Mouse (Mus musculus) liver, embryonic 14.5 days (tissue): ENCODE results near the gene Nqo1. TPM values are rescaled to one million over a fixed set of nuclear protein-coding genes. Genes with fewer than 3 reads are reported as not detected.

Source experiments
- ATAC-seq: fragments of 200-750 bp; cut with Nextera tagmentation; 2 replicates; pipeline ENCODE4 v1.8.0; 2017; ENCODE audit warnings: moderate number of reproducible peaks, mild to moderate bottlenecking, moderate library complexity; ENCODE audit not compliant: insufficient read depth
- DNase-seq, 3 experiments: peaks; one replicate each; pipeline ENCODE4 v3.0.0-alpha.2; 2012 to 2013; ENCODE audit warnings: low read depth in 3 of 3, low spot score in 3 of 3
- H3K27ac ChIP-seq: fragments of 300-500 bp; sonication (generic); 2 replicates; pipeline ENCODE4 v1.5.1; 2014; ENCODE audit warnings: moderate library complexity, mild to moderate bottlenecking, control low read depth, inconsistent platforms
- H3K27me3 ChIP-seq: fragments of 300-500 bp; sonication (generic); 2 replicates; pipeline ENCODE4 v1.6.1; 2014; ENCODE audit warnings: mild to moderate bottlenecking, low read length, moderate library complexity; ENCODE audit not compliant: control insufficient read depth, insufficient read depth
- H3K36me3 ChIP-seq: fragments of 300-500 bp; sonication (generic); replicated peaks from 2 replicates; pipeline ENCODE4 v1.6.1; 2014; ENCODE audit warnings: low read depth; ENCODE audit not compliant: control insufficient read depth, insufficient read depth
- H3K4me1 ChIP-seq, 2 experiments: fragments of 200-500 bp in 1 of 2; fragments of 300-500 bp in 1 of 2; sonication (generic) in 1 of 2; replicated peaks; 2 replicates each; pipeline ENCODE4 v1.6.1; 2012 to 2014; ENCODE audit warnings: antibody characterized with exemption in 1 of 2, inconsistent platforms in 1 of 2, low read length in 1 of 2; ENCODE audit not compliant: control insufficient read depth in 2 of 2, insufficient read depth in 2 of 2
- H3K4me2 ChIP-seq: fragments of 300-500 bp; sonication (generic); 2 replicates; pipeline ENCODE4 v1.6.1; 2014; ENCODE audit warnings: low read depth, mild to moderate bottlenecking, control low read depth, moderate library complexity
- H3K4me3 ChIP-seq, 2 experiments: fragments of 200-500 bp in 1 of 2; fragments of 300-500 bp in 1 of 2; sonication (generic) in 1 of 2; 2 replicates each; pipeline ENCODE4 v1.5.1; 2012 to 2014; ENCODE audit warnings: low read depth in 2 of 2, low read length in 2 of 2, mild to moderate bottlenecking in 2 of 2, control low read depth in 1 of 2, inconsistent platforms in 1 of 2, moderate library complexity in 1 of 2; ENCODE audit not compliant: insufficient read depth in 1 of 2
- H3K9ac ChIP-seq: fragments of 300-500 bp; sonication (generic); replicated peaks from 2 replicates; pipeline ENCODE4 v1.6.1; 2014; ENCODE audit warnings: mild to moderate bottlenecking, control low read depth, moderate library complexity
- H3K9me3 ChIP-seq: fragments of 300-500 bp; sonication (generic); 2 replicates; pipeline ENCODE4 v1.6.1; 2016; ENCODE audit warnings: low read length, mixed read lengths; ENCODE audit not compliant: control insufficient read depth
- CTCF ChIP-seq: IDR thresholded peaks from 2 replicates; pipeline ENCODE4 v1.5.1; 2016; ENCODE audit warnings: antibody characterized with exemption, low read depth, control low read depth
- EP300 ChIP-seq: IDR thresholded peaks from 2 replicates; pipeline ENCODE4 v1.6.1; 2016; ENCODE audit warnings: antibody characterized with exemption, low read depth
- WGBS: fragments of 180-500 bp; shearing (Covaris S2); extraction: QIAGEN DNeasy Blood & Tissue Kit; methylation state at CpG from one replicate; pipeline ENCODE4 v1.1.7; 2014; ENCODE audit not compliant: insufficient replicate concordance; 5-methylcytosine and 5-hydroxymethylcytosine counted together
- polyA plus RNA-seq, 2 experiments: library from polyadenylated mRNA; depleted of rRNA in 1 of 2; stranded (reverse) in 1 of 2; unstranded in 1 of 2; fragments of >200 nt; fragmentation: Nextera tagmentation in 1 of 2; extraction: Ambion mirVana in 1 of 2; gene quantifications; 2 replicates each; pipeline versions ENCODE4 v1.2.1 to v1.2.3; 2012 to 2014

Gene Nqo1
- polyA plus RNA-seq, 2 experiments, result 6.9 to 15.1 TPM

GRCm38 (mm10) chr8:107424597-107425229 is 21.7 kb upstream of the Nqo1 start, which contains the start of gene Nob1:
TSS of gene Nob1 (minus strand) at chr8:107425051.
- Histone ChIP-seq H3K36me3 (peaks cover 17% of the 10 kb centered on the region), H3K27ac (peak within 1 kb of the TSS; percentile 75), H3K9me3 (no peaks in the 10 kb centered on the region), H3K27me3 (no peaks in the 10 kb centered on the region; the same call in 1 of the 2 replicates), H3K4me2 (peak within 1 kb of the TSS; percentile 97), H3K4me1 (peaks cover 8 to 16% of the 10 kb centered on the region in 2 experiments), H3K4me3 (peak within 1 kb of the TSS; percentile 77 to 86), H3K9ac (peak within 1 kb of the TSS; percentile 83)
- TF ChIP-seq CTCF, result peak; percentile 100
- TF ChIP-seq EP300, result no peak
- WGBS, result under 1% methylated on average over 50 of the region's 50 CpGs
- DNase-seq (peak; percentile 95 to 96 (median 96)), ATAC-seq (peak; percentile 93)

GRCm38 (mm10) chr8:107424176-107424575 is 21.2 kb upstream of the Nqo1 start:
- Histone ChIP-seq H3K9me3 (no peaks in the 10 kb centered on the region), H3K36me3 (peaks cover 19% of the 10 kb centered on the region), H3K27ac (peak overlapping the region; percentile 75), H3K4me2 (peak overlapping the region; percentile 97), H3K9ac (peak overlapping the region; percentile 83), H3K4me1 (peaks cover 8 to 16% of the 10 kb centered on the region in 2 experiments), H3K4me3 (peak overlapping the region; percentile 77 to 86), H3K27me3 (no peaks in the 10 kb centered on the region; the same call in 1 of the 2 replicates)
- ATAC-seq, result peak; percentile 11; the same call in 1 of the 2 replicates
- TF ChIP-seq EP300 (no peak), CTCF (no peak)
- WGBS, result 6% methylated on average over 9 of the region's 9 CpGs
- DNase-seq, result no peak

- Histone ChIP-seq H3K27me3 (no peaks in the 10 kb centered on the region), H3K4me3 (no peak overlapping the region), H3K4me1 (peaks cover 0 to 4% of the 10 kb centered on the region in 2 experiments; a peak in 3 of 4 replicates), H3K36me3 (peaks cover 64% of the 10 kb centered on the region), H3K4me2 (no peak overlapping the region), H3K27ac (no peak overlapping the region), H3K9me3 (no peaks in the 10 kb centered on the region), H3K9ac (no peak overlapping the region)
- TF ChIP-seq CTCF, result no peak
- TF ChIP-seq EP300, result no peak
- ATAC-seq, result no peak
- 88% methylated on average over 12 of the region's 12 CpGs for WGBS
- DNase-seq, result no peak
Observed at GRCm38 (mm10) chr8:107417001-107417400, 14.0 kb upstream of the Nqo1 start.

- Histone ChIP-seq H3K4me3 (no peak overlapping the region), H3K4me1 (no peaks in the 10 kb centered on the region), H3K9ac (no peak overlapping the region), H3K36me3 (peaks cover 58% of the 10 kb centered on the region), H3K27ac (no peak overlapping the region), H3K9me3 (no peaks in the 10 kb centered on the region), H3K27me3 (no peaks in the 10 kb centered on the region), H3K4me2 (no peak overlapping the region)
- TF ChIP-seq EP300, result no peak
- no peak for TF ChIP-seq CTCF
- DNase-seq (no peak), ATAC-seq (no peak)
- 82% methylated on average over 10 of the region's 10 CpGs for WGBS
Observed at GRCm38 (mm10) chr8:107413881-107414280, 10.9 kb upstream of the Nqo1 start.

- Histone ChIP-seq H3K36me3 (peaks cover 47% of the 10 kb centered on the region), H3K4me3 (no peak overlapping the region)
- 78% methylated on average over 8 of the region's 8 CpGs for WGBS
Observed at GRCm38 (mm10) chr8:107412552-107412951, 9.5 kb upstream of the Nqo1 start.

More at GRCm38 (mm10) chr8:107412552-107412951, 9.5 kb upstream of the Nqo1 start:
- Histone ChIP-seq H3K9ac (no peak overlapping the region), H3K27ac (no peak overlapping the region), H3K9me3 (no peaks in the 10 kb centered on the region), H3K4me2 (no peak overlapping the region), H3K4me1 (no peaks in the 10 kb centered on the region), H3K27me3 (no peaks in the 10 kb centered on the region)
- no peak for ATAC-seq
- no peak for TF ChIP-seq EP300
- TF ChIP-seq CTCF, result no peak
- DNase-seq, result no peak
